Mouse (Mus musculus): ENCODE results near the gene Cacna2d3. TPM values are rescaled to one million over a fixed set of nuclear protein-coding genes. Genes with fewer than 3 reads are reported as not detected.

Cacna2d3 gene
- total RNA-seq, 1 experiment from 2014 or later = not detected

GRCm38 (mm10) chr14:29029896-29030420, 691.7 kb downstream of the Cacna2d3 start:
- ATAC-seq (replicated peaks; ENCODE audit: low read depth, poor library complexity, severe bottlenecking) = no peak

DNA sequence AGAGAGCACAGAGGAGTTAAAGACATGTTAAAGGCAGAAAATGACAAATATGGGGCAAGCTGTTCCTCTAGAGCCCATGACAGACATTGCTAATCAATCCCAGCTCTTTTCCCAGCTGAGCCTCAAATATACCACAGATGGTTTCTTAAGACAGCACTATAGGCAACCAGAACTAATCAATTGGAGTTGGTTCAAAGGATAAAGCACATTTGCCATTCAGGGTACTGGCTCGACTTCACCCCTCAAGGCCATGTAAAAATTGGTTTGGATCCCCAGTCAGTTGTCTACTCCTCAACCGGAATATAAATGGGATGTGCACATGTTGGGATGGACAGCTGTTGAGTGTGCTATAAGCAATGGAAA, 692.6 kb downstream of the Cacna2d3 start:
- ATAC-seq (replicated peaks; ENCODE audit: low read depth, poor library complexity, severe bottlenecking) = no peak

DNA sequence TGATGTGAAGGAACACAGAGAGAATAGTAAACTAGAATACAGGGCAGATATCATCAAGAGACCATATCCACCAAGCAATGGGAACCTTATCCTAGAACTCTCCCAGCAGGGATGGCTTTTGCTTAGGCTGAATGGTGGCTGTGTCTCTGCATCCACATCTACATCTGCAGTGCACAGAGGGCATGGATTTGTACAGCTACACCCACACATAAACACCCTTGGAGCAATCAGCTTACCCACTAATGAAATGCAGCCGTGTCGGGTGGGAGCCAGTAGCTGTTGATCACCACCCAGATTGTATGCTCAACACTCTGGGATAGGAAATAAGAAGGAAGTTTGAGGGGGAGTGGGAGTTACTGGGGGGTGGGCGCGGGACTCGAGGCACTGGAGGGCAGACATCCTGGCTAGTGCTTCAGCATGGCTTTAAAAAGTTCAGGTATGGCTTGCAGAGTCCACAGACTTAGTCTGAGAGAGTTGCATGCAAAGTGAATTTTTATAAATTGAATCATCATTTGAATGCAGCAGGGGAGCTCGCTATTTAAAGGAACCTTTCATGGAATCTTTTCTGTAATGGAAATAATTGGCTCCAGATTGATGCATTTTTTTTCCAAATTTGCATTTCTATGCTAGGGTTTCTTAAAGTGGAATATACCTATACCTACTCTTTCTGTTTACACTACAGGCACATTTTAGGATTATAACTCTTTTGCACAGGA, 693.1 kb downstream of the Cacna2d3 start:
- ATAC-seq (replicated peaks; ENCODE audit: low read depth, poor library complexity, severe bottlenecking) = no peak

- ATAC-seq (replicated peaks; ENCODE audit: low read depth, poor library complexity, severe bottlenecking) = no peak
Measured at GRCm38 (mm10) chr14:29027276-29027675, 694.4 kb downstream of the Cacna2d3 start.

DNA sequence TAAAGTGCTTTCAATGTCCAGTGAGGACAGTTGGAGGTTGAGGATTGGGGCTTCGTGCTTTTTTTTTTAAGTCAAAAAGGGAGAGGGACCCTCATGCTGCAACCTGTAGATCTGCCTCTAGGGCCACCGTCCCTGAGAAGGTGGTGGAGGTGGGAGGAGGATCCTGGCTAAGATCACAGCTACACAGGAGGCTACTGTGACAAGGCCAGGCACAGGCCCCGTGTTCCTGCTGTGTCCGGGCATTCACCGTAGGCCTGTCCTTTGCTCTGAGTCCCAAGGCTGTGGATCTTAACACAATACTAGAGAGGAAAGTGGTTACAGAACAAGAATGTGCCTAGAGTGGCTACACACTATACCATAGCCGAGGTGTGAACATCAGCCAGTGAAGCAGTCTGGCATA, 696.3 kb downstream of the Cacna2d3 start:
- ATAC-seq (replicated peaks; ENCODE audit: low read depth, poor library complexity, severe bottlenecking) = no peak

DNA sequence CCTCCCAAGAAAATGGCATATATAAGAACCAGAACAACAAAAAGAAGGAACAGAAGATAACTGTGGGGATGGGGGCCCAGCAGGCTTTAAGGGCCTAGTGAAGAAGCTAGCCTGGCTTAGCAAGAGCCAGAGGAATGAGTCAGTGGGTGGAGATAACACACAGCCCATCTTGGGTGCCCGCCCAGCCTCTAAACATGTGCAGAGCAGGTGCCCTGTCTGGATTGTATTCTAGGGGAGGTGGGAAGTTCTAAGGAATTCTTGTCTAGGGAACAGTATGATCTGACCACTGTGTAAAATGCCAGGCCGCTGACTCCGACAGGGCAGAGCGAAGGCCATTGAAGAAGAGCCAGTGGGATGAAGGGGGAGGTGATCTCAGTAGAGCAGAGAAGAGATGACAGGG, 698.4 kb downstream of the Cacna2d3 start:
- ATAC-seq (replicated peaks; ENCODE audit: low read depth, poor library complexity, severe bottlenecking) = no peak

- no peak for ATAC-seq (replicated peaks; ENCODE audit: low read depth, poor library complexity, severe bottlenecking)
Measured at GRCm38 (mm10) chr14:29021295-29021694, 700.4 kb downstream of the Cacna2d3 start.

DNA sequence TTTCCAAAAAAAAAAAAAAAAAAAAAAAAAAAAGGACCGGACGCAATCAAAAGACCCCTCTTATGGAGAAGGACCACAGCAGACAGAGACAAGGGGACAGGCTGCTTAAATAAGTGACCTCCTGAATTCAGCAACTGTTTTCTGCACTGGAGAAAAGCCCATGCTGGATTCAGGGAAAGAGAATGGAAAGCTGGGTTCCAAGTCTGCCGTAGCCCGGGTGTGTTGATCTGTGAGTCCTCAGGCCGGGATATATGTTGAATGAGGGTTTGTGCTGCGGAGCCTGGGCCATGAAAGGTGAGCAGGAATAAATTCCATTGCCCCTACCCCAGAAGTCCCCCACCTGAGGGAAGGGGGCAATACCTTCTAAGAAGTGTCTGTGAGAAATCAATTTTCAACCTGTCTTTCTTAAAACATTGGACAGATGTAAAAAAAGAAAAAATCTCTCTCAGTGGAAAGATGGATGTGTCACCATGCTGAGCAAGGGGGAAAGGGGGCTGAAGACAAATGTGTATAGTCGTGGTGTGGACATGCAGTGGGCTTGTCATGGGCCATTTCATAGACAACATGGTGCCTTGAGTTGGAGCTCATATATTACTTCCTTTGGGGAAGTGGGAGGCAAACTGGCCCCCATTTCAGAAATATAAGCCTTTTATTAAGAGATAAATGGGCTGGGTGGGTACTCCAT, 703.2 kb downstream of the Cacna2d3 start:
- ATAC-seq (replicated peaks; ENCODE audit: low read depth, poor library complexity, severe bottlenecking) = no peak

- no peak for ATAC-seq (replicated peaks; ENCODE audit: low read depth, poor library complexity, severe bottlenecking)
Measured at GRCm38 (mm10) chr14:29017883-29018282, 703.8 kb downstream of the Cacna2d3 start, which contains the start of gene Lrtm1. Lrtm1 (plus strand) TSS chr14:29018208.

DNA sequence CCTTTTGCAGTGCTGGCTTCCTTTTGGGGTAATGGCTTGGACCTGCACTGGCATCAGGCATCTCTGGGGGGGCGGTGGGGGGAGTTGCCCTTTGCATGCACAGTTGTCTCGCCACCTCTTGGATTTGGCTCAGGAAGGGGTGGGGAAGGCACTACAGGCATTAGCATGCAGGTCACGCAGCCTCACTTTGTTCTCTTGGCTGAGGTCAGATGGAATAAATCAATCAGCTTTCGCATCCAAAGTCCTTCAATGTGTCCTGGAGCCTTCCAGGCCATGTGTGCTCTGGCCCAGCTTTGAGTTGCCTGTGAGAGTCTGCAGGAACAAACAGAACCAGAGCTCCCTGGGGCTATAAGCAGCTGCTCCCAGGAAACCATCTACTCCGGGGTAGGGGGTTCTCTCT, 705.8 kb downstream of the Cacna2d3 start:
- no peak for ATAC-seq (replicated peaks; ENCODE audit: low read depth, poor library complexity, severe bottlenecking)

- ATAC-seq (replicated peaks; ENCODE audit: low read depth, poor library complexity, severe bottlenecking) = no peak
Measured at GRCm38 (mm10) chr14:29014680-29015079, 707.0 kb downstream of the Cacna2d3 start.

- no peak for ATAC-seq (replicated peaks; ENCODE audit: low read depth, poor library complexity, severe bottlenecking)
Measured at GRCm38 (mm10) chr14:29013161-29013560, 708.5 kb downstream of the Cacna2d3 start.

- no peak for ATAC-seq (replicated peaks; ENCODE audit: low read depth, poor library complexity, severe bottlenecking)
Measured at GRCm38 (mm10) chr14:29009644-29010043, 712.0 kb downstream of the Cacna2d3 start.

DNA sequence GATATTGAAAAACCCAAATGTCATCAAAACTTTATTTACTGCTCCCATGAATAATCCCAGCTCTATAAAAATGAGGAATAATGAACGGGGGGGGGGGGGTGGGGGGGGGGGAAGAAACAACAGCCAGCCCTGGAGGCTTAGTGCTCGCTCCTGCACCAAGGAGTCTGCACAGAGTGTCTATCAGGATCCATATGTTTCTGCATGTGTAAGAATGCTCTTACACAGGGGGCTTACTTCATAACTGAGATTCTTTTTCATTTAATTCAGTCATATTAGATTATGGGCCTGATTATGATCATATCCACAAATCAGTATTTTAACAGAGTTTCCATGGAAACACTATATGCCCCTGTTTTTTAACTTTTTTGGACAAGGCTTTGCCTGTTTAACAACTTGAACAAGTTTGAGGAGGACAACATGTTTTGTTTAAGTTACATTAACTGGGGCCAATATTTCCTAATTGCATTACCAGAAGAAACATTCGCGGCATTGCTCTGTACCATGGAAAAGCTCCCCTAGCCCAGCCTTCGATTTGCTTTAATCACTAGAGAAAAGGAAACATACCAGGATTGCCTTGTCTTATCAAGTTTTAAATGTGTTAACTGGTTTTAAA, 716.3 kb downstream of the Cacna2d3 start:
- no peak for ATAC-seq (replicated peaks; ENCODE audit: low read depth, poor library complexity, severe bottlenecking)

GRCm38 (mm10) chr14:28996569-28996968, 725.1 kb downstream of the Cacna2d3 start:
- no peak for ATAC-seq (replicated peaks; ENCODE audit: low read depth, poor library complexity, severe bottlenecking)

GRCm38 (mm10) chr14:28988211-28988900, 733.3 kb downstream of the Cacna2d3 start:
- ATAC-seq (replicated peaks; ENCODE audit: low read depth, poor library complexity, severe bottlenecking) = no peak

GRCm38 (mm10) chr14:28984276-28984675, 737.4 kb downstream of the Cacna2d3 start:
- no peak for ATAC-seq (replicated peaks; ENCODE audit: low read depth, poor library complexity, severe bottlenecking)

DNA sequence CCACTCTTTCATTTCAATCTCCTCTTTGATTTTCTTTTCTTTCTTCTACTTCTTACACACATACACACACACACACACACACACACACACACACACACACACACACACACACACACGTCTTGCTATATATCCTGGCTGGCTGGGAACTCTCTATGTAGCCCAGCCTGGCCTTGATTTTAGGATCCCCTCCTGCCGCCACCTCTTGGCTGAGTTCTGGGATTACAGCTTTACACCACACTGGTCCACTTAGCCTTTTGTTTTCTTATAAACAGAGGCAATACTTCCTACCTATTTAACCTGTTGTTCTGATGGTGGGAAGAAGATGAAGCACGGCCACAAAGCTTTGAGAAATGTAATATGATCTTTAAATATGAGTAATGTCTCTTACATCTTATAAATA, 741.2 kb downstream of the Cacna2d3 start:
- ATAC-seq (replicated peaks; ENCODE audit: low read depth, poor library complexity, severe bottlenecking) = no peak

GRCm38 (mm10) chr14:28979230-28979629, 742.4 kb downstream of the Cacna2d3 start:
- ATAC-seq (replicated peaks; ENCODE audit: low read depth, poor library complexity, severe bottlenecking) = no peak

GRCm38 (mm10) chr14:28972620-28973019, 749.0 kb downstream of the Cacna2d3 start:
- ATAC-seq (replicated peaks; ENCODE audit: low read depth, poor library complexity, severe bottlenecking) = no peak

Measured in common myeloid progenitor, adult 5-6 weeks (primary cell).